Mouse (Mus musculus) embryonic facial prominence, embryonic 11.5 days (tissue): Measurements from ENCODE around the gene P3h2. TPM values are rescaled to one million over a fixed set of nuclear protein-coding genes. Genes with fewer than 3 reads are reported as not detected.

Source experiments
- ATAC-seq: fragments of 200-750 bp; cut with Nextera tagmentation; replicated peaks from 2 replicates; pipeline ENCODE4 v1.8.0; 2017; ENCODE audit warnings: low read depth; ENCODE audit not compliant: insufficient number of reproducible peaks, low FRiP score, low TSS enrichment
- DNase-seq: peaks from one replicate; pipeline ENCODE4 v3.0.0-alpha.2; 2015; ENCODE audit warnings: low spot score
- H3K27ac ChIP-seq: fragments of 300-500 bp; sonication (generic); replicated peaks from 2 replicates; pipeline ENCODE4 v1.5.1; 2014; ENCODE audit warnings: mild to moderate bottlenecking, low read depth, low read length, control low read depth
- H3K27me3 ChIP-seq: fragments of 300-500 bp; sonication (generic); 2 replicates; pipeline ENCODE4 v1.6.1; 2014; ENCODE audit warnings: mild to moderate bottlenecking, low read length, moderate library complexity, mixed read lengths; ENCODE audit not compliant: control insufficient read depth, insufficient read depth
- H3K36me3 ChIP-seq: fragments of 300-500 bp; sonication (generic); replicated peaks from 2 replicates; pipeline ENCODE4 v1.6.1; 2014; ENCODE audit warnings: low read depth, mild to moderate bottlenecking, low read length, moderate library complexity, mixed read lengths; ENCODE audit not compliant: control insufficient read depth, insufficient read depth
- H3K4me1 ChIP-seq: fragments of 300-500 bp; sonication (generic); 2 replicates; pipeline ENCODE4 v1.6.1; 2014; ENCODE audit warnings: low read length, mixed read lengths; ENCODE audit not compliant: control insufficient read depth, insufficient read depth
- H3K4me2 ChIP-seq: fragments of 300-500 bp; sonication (generic); 2 replicates; pipeline ENCODE4 v1.6.1; 2014; ENCODE audit warnings: low read depth, mild to moderate bottlenecking, control low read depth, low read length, moderate library complexity
- H3K4me3 ChIP-seq: fragments of 300-500 bp; sonication (generic); 2 replicates; pipeline ENCODE4 v1.5.1; 2014; ENCODE audit warnings: low read depth, low read length, control low read depth
- H3K9ac ChIP-seq: fragments of 300-500 bp; sonication (generic); replicated peaks from 2 replicates; pipeline ENCODE4 v1.6.1; 2014; ENCODE audit warnings: mild to moderate bottlenecking, control low read depth, low read length
- H3K9me3 ChIP-seq: fragments of 300-500 bp; sonication (generic); replicated peaks from 2 replicates; pipeline ENCODE4 v1.6.1; 2016; ENCODE audit warnings: mild to moderate bottlenecking, low read length, inconsistent platforms, mixed read lengths; ENCODE audit not compliant: control insufficient read depth
- WGBS: fragments of 180-500 bp; shearing (Covaris S2); extraction: QIAGEN DNeasy Blood & Tissue Kit; methylation state at CpG from one replicate; pipeline ENCODE4 v1.1.7; 2014; 5-methylcytosine and 5-hydroxymethylcytosine counted together
- polyA plus RNA-seq: library from polyadenylated mRNA; unstranded; fragments of >200 nt; fragmentation: Nextera tagmentation; extraction: Ambion mirVana; gene quantifications from 2 replicates; pipeline ENCODE4 v1.2.1, GENCODE M21; 2014

Gene P3h2
- polyA plus RNA-seq, 1 experiment from 2014 or later, result 6.0 TPM

DNA sequence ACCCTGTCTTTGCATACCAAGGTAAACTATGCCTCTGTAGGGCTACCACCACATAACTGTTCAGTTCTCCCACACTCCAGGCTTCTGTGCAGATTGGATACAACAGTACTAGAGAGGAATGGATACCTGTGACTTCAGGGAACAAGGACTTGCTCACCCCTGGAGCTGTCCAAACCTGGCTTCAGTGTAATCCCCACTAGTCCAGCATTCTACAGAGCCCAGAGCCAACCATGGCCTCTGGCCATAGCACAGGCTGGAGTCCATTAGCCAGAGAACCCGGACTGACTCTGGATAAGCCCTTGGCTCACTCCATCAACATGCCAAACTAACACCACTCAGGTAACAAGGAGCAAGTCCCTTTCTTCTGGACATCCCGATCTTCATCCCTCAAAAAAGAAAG lies 2.7 kb downstream of the P3h2 start:
- Histone ChIP-seq H3K9ac (no peak overlapping the region), H3K9me3 (no peaks in the 10 kb centered on the region), H3K27ac (no peak overlapping the region), H3K4me2 (no peak overlapping the region), H3K4me1 (no peaks in the 10 kb centered on the region), H3K27me3 (no peaks in the 10 kb centered on the region), H3K36me3 (no peaks in the 10 kb centered on the region), H3K4me3 (no peak overlapping the region)
- ATAC-seq (no peak), DNase-seq (no peak)
- WGBS, result 80% methylated on average over 2 of the region's 2 CpGs

- Histone ChIP-seq H3K4me2 (no peak overlapping the region), H3K27me3 (no peaks in the 10 kb centered on the region), H3K9ac (no peak overlapping the region), H3K36me3 (no peaks in the 10 kb centered on the region), H3K4me3 (no peak overlapping the region), H3K9me3 (no peaks in the 10 kb centered on the region), H3K27ac (no peak overlapping the region), H3K4me1 (no peaks in the 10 kb centered on the region)
- ATAC-seq (no peak), DNase-seq (no peak)
- WGBS, result 41% methylated on average over 4 of the region's 4 CpGs
Observed at GRCm38 (mm10) chr16:26100167-26100566, 5.4 kb downstream of the P3h2 start.

GRCm38 (mm10) chr16:26095696-26096284 lies 9.8 kb downstream of the P3h2 start:
- Histone ChIP-seq H3K36me3 (no peaks in the 10 kb centered on the region), H3K27me3 (no peaks in the 10 kb centered on the region), H3K9ac (no peak overlapping the region), H3K4me1 (no peaks in the 10 kb centered on the region), H3K4me2 (no peak overlapping the region), H3K4me3 (no peak overlapping the region), H3K9me3 (no peaks in the 10 kb centered on the region), H3K27ac (no peak overlapping the region)
- ATAC-seq (no peak), DNase-seq (no peak)
- WGBS, result 85% methylated on average over 7 of the region's 7 CpGs

DNA sequence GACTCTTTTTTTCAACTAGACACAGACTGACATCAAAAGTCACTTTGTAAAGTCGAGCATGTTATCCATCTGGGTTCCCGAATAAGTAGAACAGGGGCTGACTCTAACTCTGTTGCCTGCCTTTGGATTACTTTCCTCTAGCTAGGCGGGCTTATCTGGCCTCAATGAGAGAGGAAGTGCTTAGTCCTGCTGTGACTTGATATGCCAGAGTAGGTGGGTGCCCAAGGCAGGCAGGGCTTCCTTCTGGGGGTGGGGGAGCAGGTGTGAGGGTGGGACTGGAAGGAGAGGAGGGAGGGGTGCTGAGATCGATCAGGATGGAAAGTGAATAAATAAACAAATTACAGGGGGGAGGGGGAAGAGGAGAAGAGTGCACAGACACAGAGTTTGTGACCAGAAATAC lies 11.7 kb downstream of the P3h2 start:
- no peaks in the 10 kb centered on the region for H3K36me3 ChIP-seq
- 61% methylated on average over 4 of the region's 4 CpGs for WGBS
- DNase-seq, result no peak
- H3K4me3 ChIP-seq, result no peak overlapping the region
- no peak for ATAC-seq
- no peaks in the 10 kb centered on the region for H3K27me3 ChIP-seq
- H3K9me3 ChIP-seq, result no peaks in the 10 kb centered on the region
- no peak overlapping the region for H3K27ac ChIP-seq
- H3K9ac ChIP-seq, result no peak overlapping the region
- no peaks in the 10 kb centered on the region for H3K4me1 ChIP-seq
- H3K4me2 ChIP-seq, result no peak overlapping the region

DNA sequence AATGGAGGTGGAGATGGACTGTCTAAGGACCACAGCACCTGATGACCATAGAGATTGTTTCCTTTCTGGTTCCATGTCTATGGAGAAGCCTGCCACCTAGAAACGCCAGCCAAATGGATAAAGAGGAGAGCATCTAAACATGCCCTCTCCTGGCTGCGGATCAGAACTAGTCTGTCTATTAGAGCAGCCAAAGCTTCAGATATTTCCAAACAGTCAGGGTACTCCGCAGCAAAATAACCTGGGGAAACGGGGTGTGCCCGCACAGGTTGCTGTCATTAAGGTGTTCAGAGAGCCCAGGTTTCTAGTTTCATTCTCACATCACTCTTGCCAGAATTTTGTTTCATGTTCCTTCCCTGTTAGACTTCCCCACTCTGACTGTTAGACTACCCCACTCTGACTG lies 16.6 kb downstream of the P3h2 start:
- Histone ChIP-seq H3K4me3 (no peak overlapping the region), H3K4me2 (no peak overlapping the region), H3K4me1 (no peaks in the 10 kb centered on the region), H3K27me3 (no peaks in the 10 kb centered on the region), H3K27ac (no peak overlapping the region), H3K9me3 (no peaks in the 10 kb centered on the region), H3K9ac (no peak overlapping the region), H3K36me3 (no peaks in the 10 kb centered on the region)
- ATAC-seq (no peak), DNase-seq (no peak)
- WGBS, result 88% methylated on average over 5 of the region's 5 CpGs

GRCm38 (mm10) chr16:26088240-26088639 lies 17.3 kb downstream of the P3h2 start:
- Histone ChIP-seq H3K27me3 (no peaks in the 10 kb centered on the region), H3K4me3 (no peak overlapping the region), H3K4me1 (no peaks in the 10 kb centered on the region), H3K36me3 (no peaks in the 10 kb centered on the region), H3K9ac (no peak overlapping the region), H3K9me3 (no peaks in the 10 kb centered on the region), H3K27ac (no peak overlapping the region), H3K4me2 (no peak overlapping the region)
- DNase-seq (no peak), ATAC-seq (no peak)
- 84% methylated on average over 1 of the region's 1 CpGs for WGBS

- Histone ChIP-seq H3K27ac (no peak overlapping the region), H3K9ac (no peak overlapping the region), H3K27me3 (no peaks in the 10 kb centered on the region), H3K36me3 (no peaks in the 10 kb centered on the region), H3K4me2 (no peak overlapping the region), H3K9me3 (no peaks in the 10 kb centered on the region), H3K4me3 (no peak overlapping the region), H3K4me1 (no peaks in the 10 kb centered on the region)
- DNase-seq, result no peak
- ATAC-seq, result no peak
- WGBS, result 90% methylated on average over 1 of the region's 1 CpGs
Observed at GRCm38 (mm10) chr16:26086955-26087354, 18.6 kb downstream of the P3h2 start.

DNA sequence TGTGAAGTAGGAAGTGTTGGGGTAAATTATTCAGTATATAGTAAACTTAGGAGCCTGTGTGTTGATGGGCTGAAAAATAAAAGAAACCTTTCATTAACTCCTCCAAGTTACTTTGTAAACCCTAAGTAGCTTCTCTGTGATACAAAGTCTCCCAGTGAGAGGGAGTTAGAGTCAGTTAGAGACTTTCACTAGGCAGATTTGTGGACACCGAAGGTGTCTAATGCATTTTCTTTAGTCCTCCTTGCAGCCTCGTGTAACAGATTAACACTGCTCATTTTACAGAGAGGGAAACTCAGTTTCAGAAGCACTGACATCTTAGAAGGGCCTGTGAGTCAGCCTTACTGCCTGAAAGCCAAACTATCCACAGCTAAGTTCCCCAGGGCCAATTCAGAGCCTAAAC lies 20.4 kb downstream of the P3h2 start:
- no peaks in the 10 kb centered on the region for H3K36me3 ChIP-seq
- ATAC-seq (no peak), DNase-seq (no peak)
- H3K27ac ChIP-seq, result no peak overlapping the region
- H3K27me3 ChIP-seq, result no peaks in the 10 kb centered on the region
- no peak overlapping the region for H3K9ac ChIP-seq
- no peak overlapping the region for H3K4me2 ChIP-seq
- no peaks in the 10 kb centered on the region for H3K9me3 ChIP-seq
- H3K4me3 ChIP-seq, result no peak overlapping the region
- no peaks in the 10 kb centered on the region for H3K4me1 ChIP-seq
- 41% methylated on average over 2 of the region's 2 CpGs for WGBS
